Mouse (Mus musculus): ENCODE data around the gene B9d1.

B9d1 gene

GRCm38 (mm10) chr11:61504713-61505257 is at the start of gene B9d1:
Gene B9d1 (plus strand): TSS chr11:61505144.
- TF ChIP-seq GATA4 (IDR thresholded peaks at IDR 0.05; ENCODE audit: insufficient replicate concordance, low read length), result no peak

GRCm38 (mm10) chr11:61464071-61464470 is 40.9 kb upstream of the B9d1 start:
- no peak for TF ChIP-seq GATA4 (IDR thresholded peaks at IDR 0.05; ENCODE audit: insufficient replicate concordance, low read length)

GRCm38 (mm10) chr11:61465422-61465821 is 39.5 kb upstream of the B9d1 start:
- no peak for TF ChIP-seq GATA4 (IDR thresholded peaks at IDR 0.05; ENCODE audit: insufficient replicate concordance, low read length)

- TF ChIP-seq GATA4 (IDR thresholded peaks at IDR 0.05; ENCODE audit: insufficient replicate concordance, low read length), result no peak
Observed at GRCm38 (mm10) chr11:61468534-61468933, 36.4 kb upstream of the B9d1 start.

DNA sequence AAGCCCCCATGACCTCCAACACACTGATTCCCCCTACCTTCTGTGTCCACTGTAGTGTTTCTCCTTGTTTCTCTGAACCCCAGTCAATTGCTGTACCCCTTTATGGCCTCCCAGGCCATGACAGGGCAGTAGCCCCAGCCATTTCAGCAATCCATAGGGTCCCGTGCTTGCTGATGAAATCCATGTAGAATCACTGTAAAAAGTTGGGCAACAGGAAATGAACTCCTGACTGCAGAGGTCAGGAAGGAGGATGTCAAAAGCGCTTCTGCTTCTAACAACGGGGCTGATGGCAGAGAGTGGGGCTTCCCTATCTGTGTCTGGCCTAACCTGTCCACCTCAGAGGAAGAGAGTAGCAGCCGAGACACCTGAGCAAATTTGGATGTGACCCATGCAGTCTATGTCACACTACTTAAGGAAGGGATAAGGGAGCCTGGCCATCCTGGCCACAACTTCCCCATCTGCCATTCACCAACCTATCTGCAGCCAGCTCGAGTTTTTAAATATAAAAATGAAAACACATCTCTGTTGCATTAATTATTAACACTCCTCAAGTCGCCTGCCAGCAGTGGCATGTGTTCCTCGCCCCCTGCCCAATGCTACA is 35.5 kb upstream of the B9d1 start:
- no peak for TF ChIP-seq GATA4 (IDR thresholded peaks at IDR 0.05; ENCODE audit: insufficient replicate concordance, low read length)

- TF ChIP-seq GATA4 (IDR thresholded peaks at IDR 0.05; ENCODE audit: insufficient replicate concordance, low read length), result no peak
Observed at GRCm38 (mm10) chr11:61470880-61471279, 34.1 kb upstream of the B9d1 start.

- TF ChIP-seq GATA4 (IDR thresholded peaks at IDR 0.05; ENCODE audit: insufficient replicate concordance, low read length), result no peak
Observed at GRCm38 (mm10) chr11:61473630-61474029, 31.3 kb upstream of the B9d1 start.

- TF ChIP-seq GATA4 (IDR thresholded peaks at IDR 0.05; ENCODE audit: insufficient replicate concordance, low read length), result no peak
Observed at GRCm38 (mm10) chr11:61476786-61477382, 28.1 kb upstream of the B9d1 start.

DNA sequence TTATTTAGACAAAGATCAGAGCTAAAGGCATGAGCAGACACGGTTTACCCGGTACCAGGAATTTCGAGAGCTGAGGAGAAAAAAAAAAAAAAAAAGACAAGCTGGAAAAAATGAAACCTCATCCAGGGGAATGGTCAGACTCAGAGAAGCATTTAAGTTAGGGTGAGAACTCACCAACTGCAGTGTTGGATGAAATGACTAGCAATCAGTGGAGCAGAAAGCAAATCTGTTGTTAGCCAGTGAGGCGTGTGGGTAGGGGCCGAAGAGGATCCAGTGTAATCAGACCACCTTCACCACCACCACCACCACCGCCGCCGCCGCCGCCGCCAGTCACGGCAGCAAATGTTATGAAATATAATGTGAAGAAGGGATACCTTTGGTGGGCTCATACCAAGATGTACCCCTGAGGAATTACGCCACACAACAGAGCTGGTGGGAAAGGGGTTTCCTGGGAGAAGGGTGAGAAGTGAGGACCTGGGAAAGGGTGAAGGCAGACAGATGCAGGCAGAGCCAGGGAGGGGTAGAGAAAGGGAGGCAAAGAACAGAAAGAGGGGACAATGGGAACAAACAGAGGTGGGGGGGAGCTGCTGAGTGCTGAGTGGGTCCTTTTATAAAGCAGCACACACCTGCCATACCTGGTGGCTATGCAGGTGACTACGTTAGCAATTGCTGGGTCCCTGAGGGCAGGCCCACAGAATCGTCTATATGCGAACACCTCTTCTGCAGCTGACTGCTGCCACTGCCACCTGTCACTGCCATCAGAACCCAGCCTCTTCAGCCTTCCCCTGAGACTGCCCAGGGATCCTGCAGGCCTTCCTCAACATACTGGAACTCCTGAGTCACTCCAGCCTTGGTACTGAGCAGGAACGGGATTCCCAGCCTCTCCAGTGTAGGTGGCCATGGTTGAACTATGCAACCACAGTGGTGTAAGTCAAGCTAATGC is 27.1 kb upstream of the B9d1 start:
- TF ChIP-seq GATA4 (IDR thresholded peaks at IDR 0.05; ENCODE audit: insufficient replicate concordance, low read length), result no peak

GRCm38 (mm10) chr11:61478788-61479187 is 26.2 kb upstream of the B9d1 start:
- TF ChIP-seq GATA4 (IDR thresholded peaks at IDR 0.05; ENCODE audit: insufficient replicate concordance, low read length), result no peak

GRCm38 (mm10) chr11:61481239-61482090 is 23.5 kb upstream of the B9d1 start:
- TF ChIP-seq GATA4 (IDR thresholded peaks at IDR 0.05; ENCODE audit: insufficient replicate concordance, low read length), result no peak

GRCm38 (mm10) chr11:61483226-61483845 is 21.6 kb upstream of the B9d1 start:
- TF ChIP-seq GATA4 (IDR thresholded peaks at IDR 0.05; ENCODE audit: insufficient replicate concordance, low read length), result no peak

GRCm38 (mm10) chr11:61484256-61484612 is 20.7 kb upstream of the B9d1 start:
- TF ChIP-seq GATA4 (IDR thresholded peaks at IDR 0.05; ENCODE audit: insufficient replicate concordance, low read length), result no peak

All from liver, adult (tissue).